Mouse (Mus musculus) G1E (cell line): Measurements from ENCODE around the gene Aldh6a1. TPM values are rescaled to one million over a fixed set of nuclear protein-coding genes. Genes with fewer than 3 reads are reported as not detected.

Experiments
- ATAC-seq: 2 replicates; pipeline ENCODE4 v1.8.0; 2016; ENCODE audit warnings: mild to moderate bottlenecking; ENCODE audit not compliant: insufficient number of reproducible peaks, poor library complexity, low FRiP score, severe bottlenecking; ENCODE audit errors: extremely low read depth
- DNase-seq: peaks from one replicate; pipeline ENCODE4 v3.0.0; 2012; ENCODE audit warnings: low spot score
- H3K27me3 ChIP-seq: 2 replicates; pipeline ENCODE4 v1.6.1; 2012; ENCODE audit warnings: mild to moderate bottlenecking, low read length, inconsistent platforms; ENCODE audit not compliant: insufficient read depth
- H3K36me3 ChIP-seq: replicated peaks from 2 replicates; pipeline ENCODE3; 2012; ENCODE audit warnings: mild to moderate bottlenecking, inconsistent platforms
- H3K4me1 ChIP-seq: 2 replicates; pipeline ENCODE4 v1.6.1; 2012; ENCODE audit warnings: low read depth, low read length, inconsistent platforms, mixed read lengths; ENCODE audit not compliant: insufficient read depth
- H3K4me3 ChIP-seq: 2 replicates; pipeline ENCODE4 v1.5.1; 2012; ENCODE audit warnings: low read depth, mild to moderate bottlenecking, inconsistent platforms, low read length, moderate library complexity, mixed read lengths
- H3K9me3 ChIP-seq: replicated peaks from 2 replicates; pipeline ENCODE4 v1.6.1; 2012; ENCODE audit warnings: inconsistent platforms
- CTCF ChIP-seq: IDR thresholded peaks from 2 replicates; pipeline ENCODE4 v1.5.1; 2012; ENCODE audit warnings: low read depth, low read length, inconsistent platforms, mixed read lengths
- GATA1 ChIP-seq: IDR thresholded peaks from 2 replicates; pipeline ENCODE4 v1.6.1; 2012; ENCODE audit warnings: borderline replicate concordance, low read length, inconsistent platforms, mixed read lengths
- GATA2 ChIP-seq: IDR thresholded peaks from 2 replicates; pipeline ENCODE4 v1.6.1; 2012; ENCODE audit warnings: low read depth, low read length, inconsistent platforms, borderline replicate concordance
- POLR2AphosphoS5 ChIP-seq: IDR thresholded peaks from 2 replicates; pipeline ENCODE4 v1.6.1; 2012; ENCODE audit warnings: low read depth, low read length, inconsistent platforms; ENCODE audit not compliant: insufficient replicate concordance
- TAL1 ChIP-seq: conservative IDR thresholded peaks from 2 replicates; pipeline ENCODE4 v1.6.1; 2012; ENCODE audit warnings: low read depth, low read length, inconsistent platforms, mixed read lengths
- polyA plus RNA-seq: library from polyadenylated mRNA; stranded (reverse); fragments of >175 nt; gene quantifications from 2 replicates; pipeline ENCODE4 v1.2.3, GENCODE M21; 2012
- total RNA-seq, 2 experiments: library from RNA; stranded (forward) in 1 of 2; stranded (reverse) in 1 of 2; fragments of 200-1000 nt in 1 of 2; fragments of >200 nt in 1 of 2; fragmentation: Nextera tagmentation in 1 of 2; gene quantifications; 2 replicates each; pipeline ENCODE4 v1.2.3; 2014 to 2017

The Aldh6a1 gene
- total and polyA plus RNA-seq, 3 experiments, result 3.5 to 39.6 (median 16.1) TPM

GRCm38 (mm10) chr12:84423990-84424389 lies 26.8 kb downstream of the Aldh6a1 start:
- no peak for TF ChIP-seq POLR2AphosphoS5
- Histone ChIP-seq H3K27me3 (no peaks in the 10 kb centered on the region), H3K36me3 (peaks cover 11% of the 10 kb centered on the region), H3K4me3 (no peak overlapping the region), H3K4me1 (peaks cover 2% of the 10 kb centered on the region; the same call in 1 of the 2 replicates), H3K9me3 (no peaks in the 10 kb centered on the region)
- ATAC-seq (no peak), DNase-seq (no peak)

GRCm38 (mm10) chr12:84417605-84417922 lies 33.2 kb downstream of the Aldh6a1 start:
- H3K4me1 ChIP-seq, result peaks cover 17% of the 10 kb centered on the region
- no peaks in the 10 kb centered on the region for H3K9me3 ChIP-seq
- no peak for DNase-seq
- ATAC-seq, result no peak
- peaks cover 21% of the 10 kb centered on the region for H3K36me3 ChIP-seq
- no peaks in the 10 kb centered on the region for H3K27me3 ChIP-seq
- TF ChIP-seq GATA1, result no peak
- no peak for TF ChIP-seq CTCF
- no peak for TF ChIP-seq POLR2AphosphoS5
- no peak for TF ChIP-seq TAL1
- TF ChIP-seq GATA2, result no peak
- peak overlapping the region; percentile 78 for H3K4me3 ChIP-seq

GRCm38 (mm10) chr12:84416834-84417604 lies 33.8 kb downstream of the Aldh6a1 start, which contains the start of gene Rnf113a2:
Gene Rnf113a2, plus strand, starts transcription at chr12:84417196.
- Histone ChIP-seq H3K36me3 (peaks cover 21% of the 10 kb centered on the region), H3K4me1 (peaks cover 17% of the 10 kb centered on the region), H3K9me3 (no peaks in the 10 kb centered on the region), H3K4me3 (peak within 1 kb of the TSS; percentile 78), H3K27me3 (no peaks in the 10 kb centered on the region)
- peak; percentile 95 for DNase-seq
- peak; percentile 91 for ATAC-seq
- TF ChIP-seq POLR2AphosphoS5 (no peak), GATA2 (no peak)

GRCm38 (mm10) chr12:84408819-84409507 lies 41.8 kb downstream of the Aldh6a1 start, which contains the start of the genes Entpd5 and Bbof1:
Gene Entpd5, minus strand, starts transcription at chr12:84409029.
Gene Bbof1, plus strand, starts transcription at chr12:84409071.
- ATAC-seq, result peak; percentile 64
- Histone ChIP-seq H3K4me1 (peaks cover 29% of the 10 kb centered on the region), H3K36me3 (peaks cover 14% of the 10 kb centered on the region), H3K27me3 (no peaks in the 10 kb centered on the region), H3K4me3 (peak within 1 kb of the TSS; percentile 90), H3K9me3 (no peaks in the 10 kb centered on the region)
- TF ChIP-seq CTCF (no peak), GATA2 (no peak), TAL1 (no peak)
- DNase-seq, result peak; percentile 84

DNA sequence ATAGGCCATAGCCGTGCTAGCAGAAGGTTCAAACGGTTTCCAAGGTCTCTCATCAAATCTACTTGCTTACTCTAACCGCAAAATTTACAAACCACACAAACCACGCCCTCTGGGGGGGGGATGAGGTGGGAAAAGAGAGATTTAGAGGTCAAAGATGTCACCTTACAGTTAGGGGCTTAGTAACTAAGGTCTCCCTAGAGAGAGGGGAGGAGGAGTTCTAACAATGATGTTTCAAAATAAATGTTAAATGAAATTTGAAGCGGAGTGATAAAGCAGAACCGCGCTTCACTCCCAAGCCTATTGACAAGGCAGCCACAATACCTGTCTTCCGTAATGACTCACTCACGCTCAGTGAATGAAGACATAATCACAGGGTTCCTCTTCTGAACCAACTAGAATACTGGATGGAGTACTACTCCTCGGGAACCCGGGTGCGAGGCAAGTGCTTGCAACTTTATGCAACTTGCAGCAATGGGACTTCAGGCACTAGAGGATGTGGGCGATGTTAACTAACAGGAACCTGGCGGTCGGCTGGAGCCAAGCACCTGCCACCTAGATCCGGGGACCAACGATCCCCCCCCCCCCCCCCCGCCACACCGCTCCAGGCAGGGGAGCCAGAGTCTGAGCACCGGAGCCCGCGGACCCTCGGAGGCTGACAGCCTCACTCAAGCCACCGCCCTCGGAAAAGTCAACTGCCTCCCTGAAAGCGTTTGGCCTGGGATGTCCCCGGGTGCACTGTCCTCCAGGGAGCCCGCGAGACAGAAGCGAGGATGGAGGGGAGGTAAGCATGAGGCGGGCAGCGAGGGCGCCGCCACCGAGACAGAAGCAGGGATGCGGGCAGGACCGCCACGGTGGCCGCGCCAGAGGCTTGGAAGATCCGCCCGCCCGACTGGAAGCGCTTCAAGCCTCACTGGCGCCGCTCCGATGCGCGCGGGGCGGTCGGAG lies 42.7 kb downstream of the Aldh6a1 start:
- DNase-seq, result peak; percentile 63
- ATAC-seq, result peak; percentile 48; the same call in 1 of the 2 replicates
- Histone ChIP-seq H3K4me3 (peak overlapping the region; percentile 90), H3K9me3 (no peaks in the 10 kb centered on the region), H3K27me3 (no peaks in the 10 kb centered on the region), H3K4me1 (peaks cover 29% of the 10 kb centered on the region), H3K36me3 (peaks cover 16% of the 10 kb centered on the region)
- TF ChIP-seq TAL1 (no peak), POLR2AphosphoS5 (no peak), GATA1 (no peak)

DNA sequence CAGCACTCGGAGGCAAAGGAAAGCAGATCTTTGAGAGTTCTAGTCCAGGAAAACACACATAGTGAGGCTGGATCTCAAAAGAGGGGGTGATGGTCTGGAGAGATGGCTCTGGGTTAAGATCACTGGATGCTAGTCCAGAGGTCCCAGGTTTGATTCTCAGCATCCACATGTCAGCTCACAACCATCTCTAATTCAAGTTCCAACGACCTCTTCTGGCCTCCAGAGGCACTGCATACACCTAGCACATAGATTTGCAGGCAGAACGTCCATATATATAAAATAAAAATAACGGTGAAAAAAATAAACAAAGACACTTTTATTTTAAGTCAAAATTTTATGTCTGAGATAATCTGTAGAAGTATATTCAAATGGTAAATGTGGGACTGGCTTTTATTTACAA lies 43.5 kb downstream of the Aldh6a1 start:
- no peaks in the 10 kb centered on the region for H3K9me3 ChIP-seq
- H3K36me3 ChIP-seq, result peaks cover 17% of the 10 kb centered on the region
- no peak overlapping the region for H3K4me3 ChIP-seq
- H3K4me1 ChIP-seq, result peaks cover 29% of the 10 kb centered on the region
- ATAC-seq (no peak), DNase-seq (no peak)
- TF ChIP-seq GATA1 (no peak), TAL1 (no peak), GATA2 (no peak), CTCF (no peak), POLR2AphosphoS5 (no peak)
- H3K27me3 ChIP-seq, result no peaks in the 10 kb centered on the region
